Mouse (Mus musculus): ENCODE results near the gene Cnnm2.
"Not testable (repeated sequence)": the region's sequence is repeated elsewhere in the genome, so short reads cannot be mapped to it uniquely, and the experiment has no call there.

Cnnm2 gene

DNA sequence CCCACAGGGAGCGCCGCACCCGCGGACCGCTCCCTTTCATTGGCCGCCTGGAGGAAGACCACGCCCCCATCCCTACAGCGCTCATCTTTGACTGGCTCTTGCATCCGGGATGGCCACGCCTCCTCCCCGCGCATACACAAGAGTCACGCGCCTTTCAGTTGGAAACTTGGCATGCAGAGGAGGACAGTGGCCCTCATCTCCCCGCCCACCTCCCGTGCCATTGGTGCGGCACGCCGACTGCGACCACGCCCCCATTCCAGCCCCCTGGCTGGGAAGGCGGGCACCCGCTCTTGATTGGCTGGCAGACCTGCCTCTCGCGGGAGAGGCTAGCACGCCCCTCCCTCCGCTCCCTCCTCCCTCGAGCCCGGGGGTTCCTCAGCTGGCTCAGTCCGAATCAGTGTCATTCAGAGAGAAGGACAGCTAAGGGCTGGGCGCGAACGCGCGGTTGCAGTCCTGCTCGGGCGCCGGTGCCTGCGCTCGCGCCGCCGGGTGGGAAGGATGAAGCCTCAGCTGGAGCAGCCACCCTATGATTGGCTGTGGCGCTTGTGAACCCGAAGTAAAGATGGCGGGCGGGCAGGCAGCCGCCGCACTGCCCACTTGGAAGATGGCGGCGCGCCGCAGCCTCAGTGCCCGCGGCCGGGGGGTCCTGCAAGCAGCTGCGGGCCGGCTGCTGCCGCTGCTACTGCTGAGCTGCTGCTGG is at the start of gene Cnnm2:
Gene Cnnm2 (plus strand): TSS at position 350 of the 700 bp plus-strand sequence.
- peak; percentile 100 for DNase-seq (ENCODE audit: low read depth, low spot score)

DNA sequence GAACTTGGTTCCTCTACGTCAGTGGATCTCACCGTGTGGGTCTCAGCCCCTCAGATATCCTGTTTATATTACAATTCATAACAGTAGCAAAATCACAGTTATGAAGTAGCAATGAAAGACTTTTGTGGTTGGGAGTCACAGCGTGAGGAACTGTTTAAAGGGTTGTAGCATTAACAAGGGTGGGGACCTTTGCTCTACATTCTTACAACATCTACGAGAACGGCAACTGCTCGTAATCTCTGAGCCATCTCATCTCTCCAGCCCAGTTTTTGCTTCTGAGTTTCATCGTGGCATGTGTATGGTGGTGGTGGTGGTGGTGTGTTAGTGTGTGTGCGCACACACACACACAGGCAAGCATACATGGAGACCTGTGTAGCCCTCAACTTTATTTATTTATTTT is 47.2 kb upstream of the Cnnm2 start:
- no peak for DNase-seq (ENCODE audit: low read depth, low spot score)

DNA sequence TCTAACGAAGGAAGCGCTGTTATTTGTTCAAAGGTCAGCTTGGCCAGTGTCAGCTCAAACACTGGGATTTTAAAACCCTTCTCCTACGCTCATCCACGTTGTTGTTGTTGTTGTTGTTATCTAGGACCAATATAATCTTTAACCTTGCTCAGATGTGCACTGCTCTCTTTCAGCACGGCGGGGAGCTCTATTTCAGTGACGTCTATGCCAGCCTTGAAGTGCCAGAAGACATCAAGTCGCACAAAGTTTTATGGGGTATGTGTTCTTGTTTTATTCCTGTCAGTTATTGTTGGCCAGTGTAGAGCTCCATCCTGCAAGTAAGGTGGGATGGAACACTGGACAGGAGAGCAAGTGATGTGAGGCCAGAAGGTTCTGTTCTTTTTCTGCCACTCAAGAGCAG is 46.4 kb upstream of the Cnnm2 start:
- no peak for DNase-seq (ENCODE audit: low read depth, low spot score)

DNA sequence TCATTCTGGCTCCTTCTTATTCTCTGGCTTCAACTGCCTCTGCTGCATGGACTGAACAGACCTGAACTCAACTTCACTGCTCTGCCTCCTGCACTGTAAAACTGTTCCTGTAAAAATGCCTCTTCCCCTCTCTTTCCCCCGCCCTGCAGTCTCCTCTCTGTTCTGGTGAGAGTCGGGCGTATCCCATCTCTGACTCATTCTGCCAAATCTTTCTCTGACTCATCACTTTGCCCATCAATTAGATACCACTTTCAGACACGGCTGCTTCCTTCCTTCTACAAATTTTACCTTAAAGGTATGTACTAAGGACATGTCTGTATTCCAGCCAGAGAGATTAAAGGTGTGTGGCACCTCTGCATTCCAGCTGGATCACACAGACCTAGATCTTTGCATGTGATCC is 43.2 kb upstream of the Cnnm2 start:
- no peak for DNase-seq (ENCODE audit: low read depth, low spot score)

DNA sequence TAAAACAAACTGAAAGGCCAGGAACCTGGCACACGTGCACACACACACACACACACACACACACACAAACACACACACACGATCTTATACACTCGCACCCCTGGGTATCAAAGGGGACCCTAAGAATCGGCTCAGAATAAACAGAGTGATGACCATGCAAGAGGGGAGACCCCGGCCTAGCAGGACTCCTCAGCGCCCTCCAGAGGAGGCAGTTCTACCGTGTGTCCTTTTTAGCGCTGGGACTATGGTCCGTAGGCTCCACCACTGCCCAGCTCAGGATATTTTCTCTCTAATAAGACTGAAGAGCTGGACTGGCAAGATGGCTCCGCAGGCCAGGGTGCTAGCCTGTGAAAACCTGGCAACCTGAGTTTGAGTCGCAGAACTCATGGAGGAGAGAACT is 37.0 kb upstream of the Cnnm2 start:
- DNase-seq (ENCODE audit: low read depth, low spot score): no peak

DNA sequence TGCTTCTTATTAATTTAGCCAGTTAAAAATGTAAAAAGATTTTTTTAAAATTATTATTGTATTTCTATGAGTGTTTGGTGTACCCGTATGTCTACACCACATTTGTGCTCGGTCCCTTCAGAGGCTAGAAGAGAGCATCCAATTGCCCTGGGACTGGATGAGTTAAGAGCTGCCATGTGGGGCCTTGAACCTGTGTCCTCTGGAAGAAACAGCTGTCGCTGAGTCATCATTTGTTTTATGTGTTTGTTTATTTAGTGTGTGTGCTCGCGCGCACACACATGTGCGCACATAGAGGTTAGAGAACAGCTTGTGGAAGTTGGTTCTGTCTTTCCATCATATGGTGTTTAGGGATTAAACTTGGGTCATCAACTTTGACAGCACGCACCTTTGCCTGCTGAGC is 35.3 kb upstream of the Cnnm2 start:
- no peak for DNase-seq (ENCODE audit: low read depth, low spot score)

DNA sequence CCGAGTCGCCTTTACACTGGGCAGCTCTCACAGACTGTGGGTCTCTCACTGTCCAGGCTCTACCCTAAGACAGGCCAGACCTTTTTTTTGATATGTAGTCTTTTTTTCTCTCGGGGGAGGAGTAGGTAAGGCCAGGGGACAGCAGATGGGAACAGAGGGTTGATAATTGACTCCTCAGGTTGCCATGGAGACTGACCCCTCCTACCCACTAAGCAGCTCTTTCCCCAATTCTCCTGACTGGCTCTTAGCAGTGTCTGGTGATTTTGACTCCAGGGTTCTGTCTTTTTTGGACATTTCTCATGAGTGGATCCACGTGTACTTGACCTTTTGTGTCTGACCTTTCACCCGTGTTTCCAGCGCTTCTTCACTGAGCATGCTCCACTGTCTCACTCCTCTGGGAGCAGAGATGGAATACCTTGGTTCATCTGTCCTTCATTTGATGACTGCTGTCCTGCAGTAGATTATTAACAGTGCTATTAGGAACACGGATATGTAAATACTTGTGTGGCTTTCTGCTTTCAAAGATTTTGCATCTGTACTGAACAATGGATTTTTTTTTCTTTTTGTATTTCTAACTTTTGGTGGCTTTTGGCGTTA is 34.2 kb upstream of the Cnnm2 start:
- no peak for DNase-seq (ENCODE audit: low read depth, low spot score)

DNA sequence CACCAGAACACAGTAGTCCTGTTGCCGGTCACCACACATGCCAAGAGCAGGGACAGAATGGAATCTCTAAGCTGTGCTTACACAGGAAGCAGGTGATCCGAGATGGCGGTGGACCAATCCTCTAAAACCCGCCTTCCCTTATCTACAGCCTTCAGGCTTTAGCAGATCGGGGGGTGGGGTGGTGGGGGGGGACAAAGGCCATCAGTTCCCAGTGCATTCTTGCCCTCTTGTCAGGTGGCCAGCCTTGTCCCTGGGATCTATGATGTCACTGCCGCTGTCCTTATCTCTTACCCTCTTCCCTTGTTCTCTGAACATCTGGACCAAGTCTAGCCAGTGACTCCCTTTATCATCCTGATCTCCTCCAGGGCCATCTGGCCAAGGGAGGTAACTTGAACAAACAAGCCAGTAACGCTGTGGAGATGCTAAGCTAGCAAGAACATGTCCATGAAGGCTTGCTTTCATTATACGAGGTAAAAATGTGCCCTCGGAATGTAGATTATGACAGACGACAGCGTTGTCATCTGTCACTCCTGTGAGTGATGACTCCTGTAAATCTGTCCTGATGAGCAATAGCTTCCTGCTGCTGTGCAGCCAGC is 33.4 kb upstream of the Cnnm2 start:
- no peak for DNase-seq (ENCODE audit: low read depth, low spot score)

DNA sequence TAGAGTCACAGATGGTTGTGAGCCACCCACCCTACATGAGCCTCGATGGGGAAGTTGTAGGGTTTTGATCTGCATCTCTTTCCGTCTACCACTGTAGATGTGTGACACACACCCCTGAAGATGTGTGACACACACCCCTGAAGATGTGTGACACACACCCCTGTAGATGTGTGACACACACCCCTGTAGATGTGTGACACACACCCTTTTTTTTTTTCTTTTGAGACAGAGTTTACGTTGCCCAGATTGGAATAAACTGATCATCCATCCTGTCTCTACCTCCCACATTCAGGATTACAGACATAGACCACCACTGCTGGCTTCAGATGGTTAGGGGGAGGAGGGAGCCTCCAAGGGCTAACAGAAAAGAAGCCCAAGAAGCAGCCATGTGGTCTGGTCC is 32.5 kb upstream of the Cnnm2 start:
- DNase-seq (ENCODE audit: low read depth, low spot score): no peak

DNA sequence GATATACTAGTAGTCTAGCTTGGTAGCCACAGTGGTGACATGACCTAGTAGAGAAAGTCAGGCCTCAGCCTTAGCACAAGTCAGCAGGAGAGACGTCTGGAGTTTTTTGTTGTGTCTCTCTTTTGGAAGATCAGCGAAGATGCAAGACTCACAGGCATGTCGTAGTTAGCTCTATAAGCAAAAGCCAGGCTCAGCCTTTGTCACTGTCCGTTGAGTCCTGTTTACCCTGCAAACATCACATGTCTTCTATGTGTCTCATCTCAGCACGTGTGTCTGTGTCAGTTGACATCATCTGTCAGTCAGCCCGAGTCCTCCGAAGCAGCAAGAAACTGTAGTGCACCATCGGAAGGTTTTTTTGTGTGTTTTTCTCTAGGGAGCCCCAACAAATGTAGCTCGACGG is 30.0 kb upstream of the Cnnm2 start:
- DNase-seq (ENCODE audit: low read depth, low spot score): no peak

DNA sequence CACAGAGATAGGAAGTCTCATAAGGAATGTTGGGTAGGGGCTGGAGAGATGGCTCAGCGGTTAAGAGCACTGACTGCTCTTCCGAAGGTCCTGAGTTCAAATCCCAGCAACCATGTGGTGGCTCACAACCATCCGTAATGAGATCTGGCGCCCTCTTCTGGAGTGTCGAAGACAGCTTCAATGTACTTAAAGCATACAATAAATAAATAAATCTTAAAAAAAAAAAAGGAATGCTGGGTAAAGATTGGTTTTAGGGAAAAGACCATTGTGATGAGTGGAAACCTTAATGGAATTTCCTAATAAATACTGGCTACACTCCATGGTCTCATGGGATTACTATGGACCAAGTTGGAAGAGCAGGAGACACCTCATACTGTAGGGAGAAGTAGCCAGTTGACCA is 28.7 kb upstream of the Cnnm2 start:
- peak; percentile 13 for DNase-seq (ENCODE audit: low read depth, low spot score)

DNA sequence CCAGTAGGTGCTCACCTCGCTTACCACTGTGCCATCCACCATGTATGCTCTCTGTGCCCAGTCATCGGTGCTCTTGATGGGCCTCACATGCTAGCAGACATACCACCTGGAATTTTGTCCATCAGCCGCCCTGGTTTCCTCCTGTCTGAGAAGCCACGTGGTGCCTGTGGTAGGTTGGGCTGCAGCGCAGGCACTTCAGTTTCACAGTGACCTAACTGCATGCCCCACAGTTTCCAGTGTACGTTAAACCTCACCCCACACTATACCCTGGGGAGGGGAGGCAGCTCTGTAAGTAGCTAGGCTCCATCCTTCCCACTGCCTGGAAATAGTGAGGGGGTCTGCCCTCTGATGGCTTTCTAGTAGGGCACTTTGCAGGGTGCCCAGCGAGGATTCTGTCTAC is 27.8 kb upstream of the Cnnm2 start:
- DNase-seq (ENCODE audit: low read depth, low spot score): no peak

DNA sequence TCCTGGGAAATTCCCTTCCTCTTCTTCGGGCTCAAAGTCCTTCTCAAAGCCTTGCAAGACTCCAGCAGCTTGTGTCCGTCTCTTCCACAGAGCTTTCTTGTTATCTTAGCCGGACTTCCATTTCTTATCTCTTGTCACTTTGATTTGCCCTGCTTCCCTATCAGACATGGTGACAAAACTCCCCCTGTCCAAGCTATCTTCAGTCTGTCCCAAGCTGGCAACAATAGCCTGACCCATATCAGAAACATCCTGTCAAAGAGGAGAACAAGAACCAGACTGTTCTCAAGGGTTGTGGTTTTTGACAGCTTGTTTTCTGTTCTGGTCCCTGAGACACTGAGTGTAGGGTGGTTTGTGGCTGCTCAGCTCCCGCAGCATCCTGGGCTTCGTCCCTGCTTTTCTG is 26.2 kb upstream of the Cnnm2 start:
- no peak for DNase-seq (ENCODE audit: low read depth, low spot score)

DNA sequence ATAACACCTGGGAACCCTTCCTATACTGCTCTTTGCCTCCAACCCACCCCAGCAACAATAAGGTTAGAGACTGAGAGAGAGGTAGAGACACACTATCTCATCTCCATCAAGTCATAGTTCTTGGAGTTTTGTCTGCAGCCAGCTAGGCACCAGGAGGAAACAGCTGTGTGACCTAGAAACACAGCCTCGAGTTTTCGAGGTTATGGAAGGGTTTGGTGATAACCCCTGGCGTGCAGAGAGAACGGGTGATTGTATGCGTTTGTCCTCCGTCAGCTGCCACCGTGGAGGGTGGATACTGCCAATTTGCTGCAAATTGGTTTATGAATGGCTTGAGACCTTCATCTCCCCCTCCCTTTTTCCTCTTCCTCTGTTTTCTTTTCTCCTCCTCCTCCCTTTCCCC is 24.3 kb upstream of the Cnnm2 start:
- DNase-seq (ENCODE audit: low read depth, low spot score): no peak

DNA sequence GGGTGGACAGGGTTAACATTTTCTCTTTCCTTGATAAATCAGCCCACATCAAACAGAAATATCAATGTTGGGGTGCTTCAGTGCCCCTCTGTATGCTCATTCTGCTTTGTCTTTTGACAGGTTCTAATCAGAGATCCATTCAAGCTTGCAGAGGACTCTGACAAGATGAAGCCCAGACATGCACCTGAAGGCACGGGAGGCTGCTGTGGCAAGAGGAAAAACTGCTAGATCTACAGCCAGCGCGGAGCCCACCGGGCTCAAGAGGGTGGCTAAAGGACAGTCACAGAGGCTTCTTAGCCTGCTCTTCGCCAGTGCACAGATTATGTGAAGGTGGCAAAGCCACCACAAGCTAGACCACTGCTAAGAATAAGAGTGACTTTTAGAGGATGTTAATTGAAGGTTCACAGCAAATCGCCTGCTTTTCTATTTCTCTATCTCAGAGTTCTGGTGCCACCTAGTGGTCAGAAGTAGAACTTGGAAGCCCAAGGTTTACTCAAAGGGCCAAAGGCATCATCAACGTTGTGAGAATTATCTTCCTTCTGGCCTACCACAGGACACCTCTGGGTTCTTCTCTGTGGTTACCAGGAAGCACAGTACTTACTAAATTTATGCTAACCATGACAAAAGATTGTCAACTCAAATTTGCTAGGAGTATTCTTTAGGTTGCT is 20.9 kb upstream of the Cnnm2 start:
- DNase-seq (ENCODE audit: low read depth, low spot score): peak; percentile 81

DNA sequence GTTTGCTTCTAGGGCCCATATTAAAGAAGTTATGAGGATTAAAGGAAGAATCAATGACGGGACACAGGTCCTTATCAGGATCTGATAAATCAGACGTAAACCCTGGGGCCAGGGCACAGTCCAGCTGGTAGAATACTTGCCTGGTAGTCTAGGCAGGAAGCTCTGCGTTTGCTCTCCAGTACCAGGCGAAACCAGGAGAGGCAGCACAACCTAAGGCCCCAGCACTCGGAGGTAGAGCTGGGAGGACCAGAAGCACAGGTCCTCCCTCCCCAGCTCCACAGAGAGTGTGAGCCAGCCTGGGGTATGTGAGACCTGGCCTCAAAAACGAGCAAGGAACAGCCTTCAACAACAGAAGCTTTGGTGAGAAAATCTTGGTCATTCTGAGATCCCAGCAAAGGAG is 19.8 kb upstream of the Cnnm2 start:
- no peak for DNase-seq (ENCODE audit: low read depth, low spot score)

DNA sequence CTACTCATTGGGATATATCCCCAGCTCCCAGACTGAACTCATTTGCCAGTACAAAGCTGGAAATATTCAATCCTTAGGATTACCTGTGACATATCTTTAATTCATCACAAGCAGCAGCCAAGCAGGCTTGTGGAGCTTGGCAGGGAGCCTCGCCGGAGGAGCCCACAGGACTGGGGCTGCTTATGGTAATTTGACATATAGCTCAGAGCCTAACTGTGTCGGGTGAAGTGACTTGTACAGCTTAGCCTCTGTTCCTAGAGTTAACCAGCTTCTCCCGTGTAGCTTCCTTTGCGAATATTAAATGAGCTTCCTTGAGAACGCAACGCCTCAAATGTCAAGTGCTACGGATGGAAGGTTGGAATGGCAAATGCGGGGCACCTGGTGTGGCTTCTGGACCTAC is 16.7 kb upstream of the Cnnm2 start:
- DNase-seq (ENCODE audit: low read depth, low spot score): no peak

DNA sequence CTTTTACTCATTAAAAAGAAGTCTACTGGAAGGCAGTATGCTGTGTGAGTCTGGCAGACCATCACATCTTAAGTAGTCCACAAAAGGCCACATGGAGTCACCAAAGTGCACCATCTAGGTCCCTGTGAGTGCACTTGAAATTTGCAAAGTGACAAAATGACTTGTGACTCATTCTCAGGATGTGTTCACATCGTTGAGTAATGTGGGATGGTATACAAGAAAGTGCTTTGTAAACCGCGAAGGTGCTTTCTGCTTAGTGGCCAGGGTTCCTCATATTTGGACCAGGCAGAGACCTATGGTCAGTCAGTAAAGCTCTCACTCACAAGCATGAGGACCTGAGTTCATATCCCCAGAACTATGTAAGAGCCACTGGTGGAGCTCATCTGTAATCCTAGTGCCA is 13.6 kb upstream of the Cnnm2 start:
- no peak for DNase-seq (ENCODE audit: low read depth, low spot score)

DNA sequence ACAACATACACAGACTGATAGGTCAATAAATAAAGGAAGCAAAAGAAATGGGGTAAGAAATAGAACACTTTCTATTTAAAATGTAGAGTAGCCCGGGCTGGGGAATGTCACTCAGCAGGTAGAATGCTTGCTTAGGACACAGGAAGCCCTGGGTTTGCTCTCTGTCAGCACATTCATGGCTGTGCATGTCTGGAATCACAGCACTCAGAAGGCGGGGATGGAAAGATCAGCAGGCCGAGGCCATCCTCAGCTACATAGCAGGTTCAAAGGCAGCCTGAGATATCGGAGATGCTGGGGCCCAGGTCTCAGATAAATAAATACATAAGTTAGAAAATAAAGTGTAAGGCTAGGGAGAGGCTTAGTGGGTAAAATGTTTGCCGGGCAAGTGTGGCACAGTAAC is 9.2 kb upstream of the Cnnm2 start:
- no peak for DNase-seq (ENCODE audit: low read depth, low spot score)

DNA sequence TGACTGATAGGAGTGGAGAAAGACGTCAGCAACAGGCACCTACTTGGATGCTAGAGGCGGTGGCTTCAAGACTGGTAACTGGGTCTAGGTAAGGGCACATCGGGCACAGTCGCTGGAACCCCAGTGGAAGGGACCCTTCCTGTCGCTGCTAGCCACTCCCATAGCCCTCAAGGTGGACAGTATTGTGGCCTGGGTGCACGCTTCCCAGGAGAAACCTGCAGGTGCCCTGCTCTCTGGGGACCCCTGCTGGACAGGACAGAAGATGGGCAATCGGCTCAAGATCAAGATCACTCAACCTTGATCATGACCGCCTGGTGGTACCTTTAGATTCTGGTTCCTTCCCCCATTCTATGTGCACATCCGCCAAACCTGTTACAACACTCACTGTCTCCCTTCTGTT is 6.3 kb upstream of the Cnnm2 start:
- DNase-seq (ENCODE audit: low read depth, low spot score): peak; percentile 65

DNA sequence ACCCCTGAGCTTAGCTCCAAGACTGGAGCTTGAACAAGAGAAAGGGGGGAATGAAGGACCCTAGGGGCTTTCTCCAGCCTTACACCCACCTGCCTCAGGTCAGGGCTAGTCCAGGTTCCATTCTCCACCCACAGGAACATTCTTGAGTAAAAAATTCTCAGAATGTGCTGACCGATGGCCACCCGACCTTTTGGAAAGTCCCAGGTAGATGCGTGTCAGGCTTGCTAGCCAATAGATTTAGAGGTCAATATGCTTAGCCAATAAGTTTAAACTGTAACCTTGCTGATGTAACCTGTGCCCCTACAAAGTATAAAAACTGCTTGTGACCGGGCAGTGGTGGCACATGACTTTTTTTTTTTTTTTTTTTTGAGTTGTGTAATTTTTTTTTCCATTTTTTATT is 5.2 kb upstream of the Cnnm2 start:
- no peak for DNase-seq (ENCODE audit: low read depth, low spot score)

DNA sequence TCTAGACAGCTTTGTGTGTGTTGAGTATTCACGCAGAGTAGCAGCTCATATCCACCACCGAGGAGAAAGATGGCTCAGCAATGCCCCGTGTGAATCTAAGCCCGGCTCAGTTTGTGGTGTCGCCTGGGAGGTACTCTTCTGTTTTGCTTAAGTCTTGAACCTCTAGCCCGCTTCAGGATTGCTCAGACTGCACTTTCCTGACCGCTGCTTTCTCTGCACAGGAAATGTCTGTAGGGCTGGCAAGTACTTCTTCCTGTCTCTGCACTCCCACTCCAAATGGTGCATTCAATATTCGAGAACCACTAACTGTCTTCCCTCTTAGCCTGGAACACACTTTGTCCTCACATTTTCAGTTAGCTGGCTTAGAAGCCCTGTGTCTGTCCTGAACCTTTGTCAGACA is 2.3 kb upstream of the Cnnm2 start:
- peak; percentile 56 for DNase-seq (ENCODE audit: low read depth, low spot score)

DNA sequence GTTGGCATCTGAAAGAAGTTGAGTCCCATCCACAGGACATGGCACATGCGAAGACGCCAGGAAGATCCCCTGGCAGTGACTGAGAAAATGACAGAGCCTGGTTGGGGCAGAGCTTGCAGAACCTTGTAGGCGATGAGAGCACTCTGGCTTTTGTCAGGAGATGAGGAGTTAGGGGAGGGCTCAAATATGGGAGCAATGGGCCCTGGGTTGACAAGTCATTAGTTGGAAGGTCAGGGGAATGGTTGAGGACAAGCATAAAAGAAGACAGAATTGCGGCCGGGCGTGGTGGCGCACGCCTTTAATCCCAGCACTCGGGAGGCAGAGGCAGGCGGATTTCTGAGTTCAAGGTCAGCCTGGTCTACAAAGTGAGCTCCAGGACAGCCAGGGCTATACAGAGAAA is 1.5 kb upstream of the Cnnm2 start:
- DNase-seq (ENCODE audit: low read depth, low spot score): not testable (repeated sequence)

All from CD4-positive, CD25-positive, alpha-beta regulatory T cell, adult 2 months (primary cell).